Mouse (Mus musculus): ENCODE data around the gene Bhmt. TPM values are rescaled to one million over a fixed set of nuclear protein-coding genes. Genes with fewer than 3 reads are reported as not detected.
"Not testable (repeated sequence)": the region's sequence is repeated elsewhere in the genome, so short reads cannot be mapped to it uniquely, and the experiment has no call there.

Gene Bhmt
- polyA plus RNA-seq, 1 experiment from 2014 or later, result 0.05 TPM

DNA sequence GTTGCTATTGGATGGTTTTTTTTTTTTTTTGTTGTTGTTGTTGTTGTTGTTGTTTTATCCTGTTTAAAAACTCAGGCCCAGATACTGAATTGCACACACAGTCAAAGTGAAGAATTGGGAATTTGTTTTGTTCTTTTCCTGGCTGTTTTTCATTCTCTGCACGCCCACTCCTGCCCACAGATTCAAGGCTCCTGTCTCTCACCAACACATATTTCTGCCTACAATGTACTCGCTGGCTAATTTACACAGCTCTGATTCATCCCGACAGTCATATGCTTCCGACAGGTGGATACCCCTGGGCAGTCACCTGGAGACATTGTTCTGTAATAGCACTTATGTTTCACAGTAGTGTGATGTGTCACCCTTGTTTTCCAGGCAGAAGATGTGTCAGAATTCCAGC, 33.1 kb downstream of the Bhmt start:
- Histone ChIP-seq H3K9ac (no peak overlapping the region), H3K4me1 (no peaks in the 10 kb centered on the region), H3K4me3 (no peak overlapping the region), H3K27me3 (no peaks in the 10 kb centered on the region), H3K9me3 (no peaks in the 10 kb centered on the region), H3K4me2 (no peak overlapping the region), H3K36me3 (no peaks in the 10 kb centered on the region), H3K27ac (no peak overlapping the region)
- WGBS, result 61% methylated on average over 4 of the region's 4 CpGs
- ATAC-seq (ENCODE audit: borderline replicate concordance, extremely low read depth, low FRiP score, low TSS enrichment), result no peak

DNA sequence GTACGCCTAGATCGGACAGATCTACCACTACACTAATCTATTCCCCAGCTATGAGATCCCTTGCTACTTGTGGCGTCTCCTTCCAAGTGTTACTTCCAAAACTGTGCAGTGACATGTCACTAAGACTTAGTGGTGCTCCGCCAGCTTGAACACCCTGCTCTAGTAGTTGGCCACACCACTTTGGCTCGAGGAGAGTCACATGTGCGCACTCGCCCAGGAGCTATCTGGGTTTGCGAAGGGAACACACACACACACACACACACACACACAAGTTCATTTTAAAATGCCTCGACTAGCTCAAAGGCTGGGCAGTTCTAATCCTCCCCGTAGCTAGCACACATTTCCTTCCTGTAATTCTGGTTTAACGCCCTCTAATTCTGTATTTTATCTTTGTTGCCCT, 36.2 kb downstream of the Bhmt start:
- Histone ChIP-seq H3K36me3 (no peaks in the 10 kb centered on the region), H3K4me2 (no peak overlapping the region), H3K9me3 (no peaks in the 10 kb centered on the region), H3K27ac (no peak overlapping the region), H3K9ac (no peak overlapping the region), H3K4me3 (no peak overlapping the region), H3K4me1 (no peaks in the 10 kb centered on the region), H3K27me3 (no peaks in the 10 kb centered on the region)
- no peak for ATAC-seq (ENCODE audit: borderline replicate concordance, extremely low read depth, low FRiP score, low TSS enrichment)
- 72% methylated on average over 11 of the region's 11 CpGs for WGBS

DNA sequence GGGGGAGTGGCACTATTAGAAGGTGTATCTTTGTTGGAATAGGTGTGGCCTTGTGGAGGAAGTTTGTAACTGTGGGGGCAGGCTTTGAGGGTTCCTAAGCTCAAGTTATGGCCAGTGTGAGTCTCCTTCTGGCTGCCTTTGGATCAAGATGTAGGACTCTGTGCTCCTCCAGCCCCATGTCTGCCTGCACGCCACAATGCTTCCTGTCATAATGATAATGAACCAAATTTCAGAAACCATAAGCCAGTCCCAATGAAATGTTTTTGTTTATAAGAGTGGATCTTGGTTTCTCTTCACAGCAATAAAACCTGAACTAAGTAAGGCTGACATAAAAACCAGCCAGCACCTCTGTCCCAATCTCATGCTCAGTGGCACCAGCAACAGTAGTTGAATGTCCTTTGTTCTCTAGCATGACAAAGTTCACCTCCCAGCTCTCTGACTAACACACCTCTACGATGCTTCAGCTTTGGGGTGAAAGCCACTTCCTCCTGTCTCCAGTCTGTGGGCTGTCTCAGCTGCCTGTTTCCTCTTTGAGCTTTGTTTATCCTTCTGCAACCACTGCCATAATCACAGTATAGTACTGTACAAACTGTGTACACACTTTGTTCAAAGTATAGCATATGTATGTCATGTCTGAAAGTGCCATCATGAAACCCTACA, 44.6 kb downstream of the Bhmt start:
- Histone ChIP-seq H3K36me3 (no peaks in the 10 kb centered on the region), H3K4me3 (no peak overlapping the region), H3K27ac (no peak overlapping the region), H3K9ac (no peak overlapping the region), H3K4me2 (no peak overlapping the region), H3K9me3 (no peaks in the 10 kb centered on the region), H3K4me1 (no peaks in the 10 kb centered on the region), H3K27me3 (no peaks in the 10 kb centered on the region)
- 78% methylated on average over 2 of the region's 2 CpGs for WGBS
- ATAC-seq (ENCODE audit: borderline replicate concordance, extremely low read depth, low FRiP score, low TSS enrichment), result no peak

GRCm38 (mm10) chr13:93582526-93582925, 55.2 kb downstream of the Bhmt start:
- H3K4me1 ChIP-seq; ATAC-seq (ENCODE audit: borderline replicate concordance, extremely low read depth, low FRiP score, low TSS enrichment); H3K4me2 ChIP-seq; H3K4me3 ChIP-seq; H3K9ac ChIP-seq; H3K27me3 ChIP-seq; H3K27ac ChIP-seq; H3K9me3 ChIP-seq; H3K36me3 ChIP-seq: not testable (repeated sequence)
- 89% methylated on average over 9 of the region's 9 CpGs for WGBS

DNA sequence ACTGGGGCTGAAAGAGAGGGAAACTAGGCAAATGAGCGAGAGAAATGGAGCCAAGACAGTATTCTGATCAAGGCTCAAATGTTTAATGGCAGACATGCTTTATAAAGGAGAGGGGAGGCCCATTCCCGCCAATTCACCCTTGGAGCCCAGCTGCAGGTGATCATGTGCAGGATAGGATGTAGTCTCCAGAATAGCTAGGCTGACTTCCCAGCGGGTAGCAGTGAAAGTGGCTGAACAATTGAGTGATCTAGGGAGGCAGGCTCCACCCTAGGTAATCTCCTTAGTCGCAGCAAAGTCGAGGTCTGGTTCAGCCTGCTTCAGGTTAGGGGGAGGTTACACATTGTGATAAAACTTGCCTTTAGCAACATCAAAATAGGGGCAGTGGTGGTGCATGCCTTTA, 57.3 kb downstream of the Bhmt start:
- WGBS, result 80% methylated on average over 5 of the region's 5 CpGs
- ATAC-seq (ENCODE audit: borderline replicate concordance, extremely low read depth, low FRiP score, low TSS enrichment), result no peak
- Histone ChIP-seq H3K9me3 (no peaks in the 10 kb centered on the region), H3K9ac (no peak overlapping the region), H3K4me2 (no peak overlapping the region), H3K36me3 (no peaks in the 10 kb centered on the region), H3K4me3 (no peak overlapping the region), H3K4me1 (no peaks in the 10 kb centered on the region), H3K27me3 (no peaks in the 10 kb centered on the region), H3K27ac (no peak overlapping the region)

- Histone ChIP-seq H3K27me3 (no peaks in the 10 kb centered on the region), H3K9me3 (no peaks in the 10 kb centered on the region), H3K4me3 (no peak overlapping the region), H3K4me2 (no peak overlapping the region), H3K9ac (no peak overlapping the region), H3K36me3 (no peaks in the 10 kb centered on the region), H3K4me1 (no peaks in the 10 kb centered on the region), H3K27ac (no peak overlapping the region)
- no peak for ATAC-seq (ENCODE audit: borderline replicate concordance, extremely low read depth, low FRiP score, low TSS enrichment)
- WGBS, result 57% methylated on average over 4 of the region's 4 CpGs
Observed at GRCm38 (mm10) chr13:93569676-93570075, 68.1 kb downstream of the Bhmt start.

Other genes starting within 250 kb of the Bhmt start
- gene Jmy, start 138.2 kb downstream of the Bhmt start, polyA plus RNA-seq (2015; fragmentation: Nextera tagmentation; extraction: Ambion mirVana), result 7.2 and 8.4 TPM in 2 replicates
- gene Bhmt2, start 36.3 kb upstream of the Bhmt start, polyA plus RNA-seq (2015; fragmentation: Nextera tagmentation; extraction: Ambion mirVana), result 0.30 TPM in 1 of 2 replicates, not detected in the other
- 0.15 TPM in 1 of 2 replicates, not detected in the other for gene Dmgdh, start 36.5 kb upstream of the Bhmt start, polyA plus RNA-seq (2015; fragmentation: Nextera tagmentation; extraction: Ambion mirVana)
- 13.2 and 14.8 TPM in 2 replicates for gene Arsb, start 133.7 kb upstream of the Bhmt start, polyA plus RNA-seq (2015; fragmentation: Nextera tagmentation; extraction: Ambion mirVana)